ENCODE assay signal across 25 mouse cellular contexts in genomic region chr5:130101724-130102123, GRCm38 (mm10).
"Had no signal": no experiment of that assay in that cellular context is flagged by ENCODE, and none has a peak within 500 bp of the region (broad histone marks: within the 10 kb centered on the region; RNA-seq: fewer than 3 reads in every experiment).

No protein-coding gene starts in this region.

- H3K9me3 ChIP-seq: embryonic facial prominence, embryonic 10.5 days; embryonic facial prominence, embryonic 12.5 days; embryonic facial prominence, embryonic 13.5 days; embryonic facial prominence, embryonic 15.5 days; forebrain, embryonic 10.5 days; forebrain, embryonic 12.5 days; forebrain, embryonic 13.5 days; forebrain, embryonic 15.5 days had no signal

- H3K4me3 ChIP-seq: embryonic facial prominence, embryonic 10.5 days; embryonic facial prominence, embryonic 12.5 days; embryonic facial prominence, embryonic 13.5 days; embryonic facial prominence, embryonic 15.5 days; erythroblast, embryonic 14.5 days; forebrain, embryonic 10.5 days; forebrain, embryonic 12.5 days; forebrain, embryonic 13.5 days; forebrain, embryonic 15.5 days; gastrocnemius, adult 2 months; heart, adult 2 months had no signal

- H3K27me3 ChIP-seq: embryonic facial prominence, embryonic 12.5 days; embryonic facial prominence, embryonic 13.5 days; embryonic facial prominence, embryonic 15.5 days; forebrain, embryonic 12.5 days; forebrain, embryonic 13.5 days; forebrain, embryonic 15.5 days had no signal

- DNase-seq: cerebellum, adult 8-10 months; cerebellum, adult 9-10 months; cerebellum, adult 9-11 months; cerebellum, postnatal 10 days; cerebellum, postnatal 14 days; cerebellum, postnatal 25 days; cerebellum, postnatal 36 days; embryo, embryonic 11 days; forebrain, postnatal 0 days; gastrocnemius, adult 2 months; gastrocnemius, postnatal 10 days; gastrocnemius, postnatal 14 days; gastrocnemius, postnatal 25 days; gastrocnemius, postnatal 36 days; heart, adult 18-20 months; heart, adult 2 months had no signal

- H3K4me1 ChIP-seq: embryonic facial prominence, embryonic 12.5 days; embryonic facial prominence, embryonic 15.5 days; forebrain, embryonic 12.5 days; forebrain, embryonic 13.5 days; forebrain, embryonic 15.5 days had no signal

- H3K27ac ChIP-seq: embryonic facial prominence, embryonic 10.5 days; embryonic facial prominence, embryonic 12.5 days; embryonic facial prominence, embryonic 13.5 days; embryonic facial prominence, embryonic 15.5 days; forebrain, embryonic 10.5 days; forebrain, embryonic 12.5 days; forebrain, embryonic 13.5 days; forebrain, embryonic 15.5 days; gastrocnemius, adult 2 months; heart, adult 2 months had no signal
